Mouse (Mus musculus) cerebellum, adult 2 months (tissue): ENCODE results near the gene Tmem120a. TPM values are rescaled to one million over a fixed set of nuclear protein-coding genes. Genes with fewer than 3 reads are reported as not detected.

Source experiments
- DNase-seq, 2 experiments: peaks; one replicate each; pipeline ENCODE4 v3.0.0; 2021
- H3K27ac ChIP-seq: fragments of 200-500 bp; 2 replicates; pipeline ENCODE4 v1.5.1; 2012; ENCODE audit warnings: low read length, control low read depth, inconsistent platforms; ENCODE audit not compliant: insufficient read depth
- H3K27me3 ChIP-seq: fragments of 200-500 bp; 2 replicates; pipeline ENCODE4 v1.6.1; 2012; ENCODE audit warnings: inconsistent platforms, mild to moderate bottlenecking, low read length, moderate library complexity; ENCODE audit not compliant: control insufficient read depth, insufficient read depth
- H3K4me1 ChIP-seq: fragments of 200-500 bp; 2 replicates; pipeline ENCODE4 v1.6.1; 2011; ENCODE audit warnings: low read length; ENCODE audit not compliant: control insufficient read depth, insufficient read depth
- H3K4me3 ChIP-seq: fragments of 200-500 bp; replicated peaks from 2 replicates; pipeline ENCODE3; 2011; ENCODE audit warnings: mild to moderate bottlenecking, low read depth, low read length, control low read depth; ENCODE audit not compliant: insufficient read depth
- CTCF ChIP-seq: fragments of 200-500 bp; IDR thresholded peaks from 2 replicates; pipeline ENCODE4 v1.5.1; 2011; ENCODE audit warnings: low read depth, mild to moderate bottlenecking, control low read depth, low read length, moderate library complexity, borderline replicate concordance; ENCODE audit not compliant: insufficient read depth
- POLR2A ChIP-seq: fragments of 200-500 bp; IDR thresholded peaks from 2 replicates; pipeline ENCODE4 v1.6.1; 2011; ENCODE audit warnings: low read length, control low read depth, borderline replicate concordance; ENCODE audit not compliant: insufficient read depth
- WGBS: fragments of 180-500 bp; shearing (Covaris S2); methylation state at CpG from one replicate; pipeline ENCODE4 v1.1.7; 2018; 5-methylcytosine and 5-hydroxymethylcytosine counted together
- polyA plus RNA-seq: library from polyadenylated mRNA; depleted of rRNA; stranded (reverse); fragments of >200 nt; gene quantifications from 2 replicates; pipeline ENCODE4 v1.2.3, GENCODE M21; 2012; rRNA removed

Gene Tmem120a
- polyA plus RNA-seq, 1 experiment, result 15.6 TPM

- DNase-seq, result no peak
- TF ChIP-seq CTCF (no peak), POLR2A (no peak)
- Histone ChIP-seq H3K4me3 (no peak overlapping the region), H3K27me3 (no peaks in the 10 kb centered on the region), H3K27ac (no peak overlapping the region), H3K4me1 (peaks cover 1% of the 10 kb centered on the region)
- WGBS, result 75% methylated on average over 15 of the region's 15 CpGs
Measured at GRCm38 (mm10) chr5:135702682-135703192, 41.5 kb downstream of the Tmem120a start.

- no peak overlapping the region for H3K27ac ChIP-seq
- H3K4me3 ChIP-seq, result no peak overlapping the region
- DNase-seq, result no peak
- 79% methylated on average over 6 of the region's 6 CpGs for WGBS
- H3K4me1 ChIP-seq, result no peaks in the 10 kb centered on the region; the same call in 1 of the 2 replicates
- TF ChIP-seq POLR2A (no peak), CTCF (no peak)
- H3K27me3 ChIP-seq, result no peaks in the 10 kb centered on the region
Measured at GRCm38 (mm10) chr5:135702190-135702589, 42.1 kb downstream of the Tmem120a start.

- DNase-seq, result no peak
- Histone ChIP-seq H3K27me3 (no peaks in the 10 kb centered on the region), H3K4me1 (no peaks in the 10 kb centered on the region; the same call in 1 of the 2 replicates), H3K27ac (no peak overlapping the region), H3K4me3 (no peak overlapping the region)
- 96% methylated on average over 4 of the region's 4 CpGs for WGBS
- no peak for TF ChIP-seq CTCF
- TF ChIP-seq POLR2A, result no peak
Measured at GRCm38 (mm10) chr5:135701601-135702000, 42.6 kb downstream of the Tmem120a start.

GRCm38 (mm10) chr5:135697711-135698111 is 46.5 kb downstream of the Tmem120a start:
- 53% methylated on average over 5 of the region's 5 CpGs for WGBS
- no peak for DNase-seq

GRCm38 (mm10) chr5:135695277-135695721 is 48.9 kb downstream of the Tmem120a start:
- Histone ChIP-seq H3K27ac (no peak overlapping the region), H3K27me3 (no peaks in the 10 kb centered on the region), H3K4me3 (no peak overlapping the region), H3K4me1 (no peaks in the 10 kb centered on the region; the same call in none of the 2 replicates)
- no peak for DNase-seq
- 20% methylated on average over 7 of the region's 7 CpGs for WGBS
- TF ChIP-seq CTCF (no peak), POLR2A (no peak)

More at GRCm38 (mm10) chr5:135697711-135698111, 46.5 kb downstream of the Tmem120a start:
- no peaks in the 10 kb centered on the region; the same call in none of the 2 replicates for H3K4me1 ChIP-seq
- no peaks in the 10 kb centered on the region for H3K27me3 ChIP-seq
- no peak overlapping the region for H3K4me3 ChIP-seq
- TF ChIP-seq CTCF (no peak), POLR2A (no peak)
- no peak overlapping the region for H3K27ac ChIP-seq

- Histone ChIP-seq H3K27me3 (no peaks in the 10 kb centered on the region), H3K4me3 (no peak overlapping the region), H3K27ac (no peak overlapping the region), H3K4me1 (no peaks in the 10 kb centered on the region; the same call in 1 of the 2 replicates)
- 85% methylated on average over 5 of the region's 5 CpGs for WGBS
- TF ChIP-seq CTCF (no peak), POLR2A (no peak)
- DNase-seq, result no peak
Measured at GRCm38 (mm10) chr5:135693281-135693853, 50.9 kb downstream of the Tmem120a start.

- H3K27ac ChIP-seq, result no peak overlapping the region
- no peaks in the 10 kb centered on the region for H3K27me3 ChIP-seq
- no peaks in the 10 kb centered on the region; the same call in 1 of the 2 replicates for H3K4me1 ChIP-seq
- H3K4me3 ChIP-seq, result no peak overlapping the region
- no peak for DNase-seq
- TF ChIP-seq POLR2A (no peak), CTCF (no peak)
- 75% methylated on average over 4 of the region's 4 CpGs for WGBS
Measured at GRCm38 (mm10) chr5:135691266-135691665, 53.0 kb downstream of the Tmem120a start.

GRCm38 (mm10) chr5:135690401-135690800 is 53.8 kb downstream of the Tmem120a start:
- Histone ChIP-seq H3K4me1 (no peaks in the 10 kb centered on the region; the same call in 1 of the 2 replicates), H3K4me3 (peak overlapping the region; percentile 68), H3K27me3 (no peaks in the 10 kb centered on the region), H3K27ac (no peak overlapping the region)
- TF ChIP-seq CTCF (no peak), POLR2A (no peak)
- WGBS, result 83% methylated on average over 5 of the region's 5 CpGs
- DNase-seq, result no peak

Other genes starting within 250 kb of the Tmem120a start
- gene Hip1, start 199.3 kb downstream of the Tmem120a start, polyA plus RNA-seq, result 32.3 and 35.2 TPM in 2 replicates
- not detected in 2 replicates for gene Ccl26, start 180.9 kb downstream of the Tmem120a start, polyA plus RNA-seq
- gene Ccl24, start 171.4 kb downstream of the Tmem120a start, polyA plus RNA-seq, result 0.23 and 0.32 TPM in 2 replicates
- 58.1 and 62.4 TPM in 2 replicates for gene Rhbdd2, start 111.8 kb downstream of the Tmem120a start, polyA plus RNA-seq
- 86.2 and 98.1 TPM in 2 replicates for gene Por, start 74.4 kb downstream of the Tmem120a start, polyA plus RNA-seq
- 0.26 and 0.62 TPM in 2 replicates for gene Styxl1, start 33.9 kb upstream of the Tmem120a start, polyA plus RNA-seq
- 676 and 703 TPM in 2 replicates for gene Mdh2, start 34.0 kb upstream of the Tmem120a start, polyA plus RNA-seq
- 123 and 131 TPM in 2 replicates for gene Srrm3, start 62.4 kb upstream of the Tmem120a start, polyA plus RNA-seq
- gene Hspb1, start 143.5 kb upstream of the Tmem120a start, polyA plus RNA-seq, result 42.9 and 49.2 TPM in 2 replicates
- 445 and 493 TPM in 2 replicates for gene Ywhag, start 190.2 kb upstream of the Tmem120a start, polyA plus RNA-seq
- 3.3 and 4.1 TPM in 2 replicates for gene Ssc4d, start 230.1 kb upstream of the Tmem120a start, polyA plus RNA-seq
- 0.23 and 0.33 TPM in 2 replicates for gene Zp3, start 235.7 kb upstream of the Tmem120a start, polyA plus RNA-seq